Mouse (Mus musculus) liver, postnatal 0 days (tissue): ENCODE data around the gene Ica1.

Source experiments
- CTCF ChIP-seq: sonication (generic); IDR thresholded peaks from 2 replicates; pipeline ENCODE4 v1.5.1; 2016; ENCODE audit warnings: antibody characterized with exemption, low read depth
- EP300 ChIP-seq: IDR thresholded peaks from 2 replicates; pipeline ENCODE4 v1.6.1; 2016; ENCODE audit warnings: antibody characterized with exemption, low read depth, mild to moderate bottlenecking

GRCm38 (mm10) chr6:8648185-8648901 lies 129.9 kb downstream of the Ica1 start:
- TF ChIP-seq CTCF (no peak), EP300 (no peak)
